Mouse (Mus musculus): Measurements from ENCODE around the gene 3110082I17Rik. TPM values are rescaled to one million over a fixed set of nuclear protein-coding genes. Genes with fewer than 3 reads are reported as not detected.

The 3110082I17Rik gene
- total and polyA plus RNA-seq, 3 experiments = 16.4 to 48.6 (median 18.8) TPM

GRCm38 (mm10) chr5:139388694-139389675 lies 71.3 kb downstream of the 3110082I17Rik start:
- TF ChIP-seq POLR2AphosphoS5 (IDR thresholded peaks at IDR 0.05; ENCODE audit: insufficient replicate concordance, low read depth, low read length) (no peak), TAL1 (conservative IDR thresholded peaks at IDR 0.05; ENCODE audit: low read depth, low read length) (peak; percentile 44), GATA1 (IDR thresholded peaks at IDR 0.05; ENCODE audit: borderline replicate concordance, low read length) (no peak)
- ATAC-seq (ENCODE audit: extremely low read depth, insufficient number of reproducible peaks, low FRiP score, poor library complexity, severe bottlenecking) (peak; percentile 62), DNase-seq (ENCODE audit: low spot score) (no peak)
- H3K4me3 ChIP-seq (ENCODE audit: low read depth, low read length) = peak overlapping the region; percentile 66; the same call in 1 of the 2 replicates
- H3K27me3 ChIP-seq (ENCODE audit: insufficient read depth, low read length) = no peaks in the 10 kb centered on the region
- H3K9me3 ChIP-seq (replicated peaks) = no peaks in the 10 kb centered on the region
- H3K36me3 ChIP-seq (replicated peaks) = peaks cover 96% of the 10 kb centered on the region
- peaks cover 97% of the 10 kb centered on the region for H3K4me1 ChIP-seq (ENCODE audit: insufficient read depth, low read depth, low read length)

- H3K4me1 ChIP-seq (ENCODE audit: insufficient read depth, low read depth, low read length) = peaks cover 98% of the 10 kb centered on the region
- H3K9me3 ChIP-seq (replicated peaks) = no peaks in the 10 kb centered on the region
- peak overlapping the region; percentile 61; the same call in 1 of the 2 replicates for H3K4me3 ChIP-seq (ENCODE audit: low read depth, low read length)
- peaks cover 96% of the 10 kb centered on the region for H3K36me3 ChIP-seq (replicated peaks)
- H3K27me3 ChIP-seq (ENCODE audit: insufficient read depth, low read length) = no peaks in the 10 kb centered on the region
- ATAC-seq (ENCODE audit: extremely low read depth, insufficient number of reproducible peaks, low FRiP score, poor library complexity, severe bottlenecking) = no peak
- no peak for DNase-seq (ENCODE audit: low spot score)
- TF ChIP-seq POLR2AphosphoS5 (IDR thresholded peaks at IDR 0.05; ENCODE audit: insufficient replicate concordance, low read depth, low read length) = no peak
- no peak for TF ChIP-seq GATA2 (IDR thresholded peaks at IDR 0.05; ENCODE audit: borderline replicate concordance, low read depth, low read length)
- no peak for TF ChIP-seq GATA1 (IDR thresholded peaks at IDR 0.05; ENCODE audit: borderline replicate concordance, low read length)
- no peak for TF ChIP-seq TAL1 (conservative IDR thresholded peaks at IDR 0.05; ENCODE audit: low read depth, low read length)
- no peak for TF ChIP-seq CTCF (IDR thresholded peaks at IDR 0.05; ENCODE audit: low read depth, low read length)
Observed at GRCm38 (mm10) chr5:139388195-139388570, 72.1 kb downstream of the 3110082I17Rik start.

- peaks cover 98% of the 10 kb centered on the region for H3K4me1 ChIP-seq (ENCODE audit: insufficient read depth, low read depth, low read length)
- DNase-seq (ENCODE audit: low spot score) = no peak
- H3K9me3 ChIP-seq (replicated peaks) = no peaks in the 10 kb centered on the region
- peak overlapping the region; percentile 61; the same call in 1 of the 2 replicates for H3K4me3 ChIP-seq (ENCODE audit: low read depth, low read length)
- no peak for ATAC-seq (ENCODE audit: extremely low read depth, insufficient number of reproducible peaks, low FRiP score, poor library complexity, severe bottlenecking)
- H3K27me3 ChIP-seq (ENCODE audit: insufficient read depth, low read length) = no peaks in the 10 kb centered on the region
- TF ChIP-seq GATA1 (IDR thresholded peaks at IDR 0.05; ENCODE audit: borderline replicate concordance, low read length) (no peak), GATA2 (IDR thresholded peaks at IDR 0.05; ENCODE audit: borderline replicate concordance, low read depth, low read length) (no peak), CTCF (IDR thresholded peaks at IDR 0.05; ENCODE audit: low read depth, low read length) (no peak), POLR2AphosphoS5 (IDR thresholded peaks at IDR 0.05; ENCODE audit: insufficient replicate concordance, low read depth, low read length) (no peak; the same call in 1 of the 2 replicates)
- peaks cover 92% of the 10 kb centered on the region for H3K36me3 ChIP-seq (replicated peaks)
Observed at GRCm38 (mm10) chr5:139387329-139388194, 72.8 kb downstream of the 3110082I17Rik start.

GRCm38 (mm10) chr5:139386047-139386446 lies 74.3 kb downstream of the 3110082I17Rik start:
- Histone ChIP-seq H3K4me3 (ENCODE audit: low read depth, low read length) (peak overlapping the region; percentile 30; the same call in 1 of the 2 replicates), H3K9me3 (replicated peaks) (no peaks in the 10 kb centered on the region), H3K27me3 (ENCODE audit: insufficient read depth, low read length) (no peaks in the 10 kb centered on the region), H3K36me3 (replicated peaks) (peaks cover 83% of the 10 kb centered on the region), H3K4me1 (ENCODE audit: insufficient read depth, low read depth, low read length) (peaks cover 92% of the 10 kb centered on the region)
- no peak for ATAC-seq (ENCODE audit: extremely low read depth, insufficient number of reproducible peaks, low FRiP score, poor library complexity, severe bottlenecking)
- no peak for DNase-seq (ENCODE audit: low spot score)
- no peak for TF ChIP-seq TAL1 (conservative IDR thresholded peaks at IDR 0.05; ENCODE audit: low read depth, low read length)
- TF ChIP-seq GATA2 (IDR thresholded peaks at IDR 0.05; ENCODE audit: borderline replicate concordance, low read depth, low read length) = no peak
- no peak for TF ChIP-seq CTCF (IDR thresholded peaks at IDR 0.05; ENCODE audit: low read depth, low read length)
- TF ChIP-seq GATA1 (IDR thresholded peaks at IDR 0.05; ENCODE audit: borderline replicate concordance, low read length) = no peak
- no peak for TF ChIP-seq POLR2AphosphoS5 (IDR thresholded peaks at IDR 0.05; ENCODE audit: insufficient replicate concordance, low read depth, low read length)

GRCm38 (mm10) chr5:139384531-139384930 lies 75.8 kb downstream of the 3110082I17Rik start:
- TF ChIP-seq GATA1 (IDR thresholded peaks at IDR 0.05; ENCODE audit: borderline replicate concordance, low read length) (no peak), TAL1 (conservative IDR thresholded peaks at IDR 0.05; ENCODE audit: low read depth, low read length) (no peak), CTCF (IDR thresholded peaks at IDR 0.05; ENCODE audit: low read depth, low read length) (no peak), GATA2 (IDR thresholded peaks at IDR 0.05; ENCODE audit: borderline replicate concordance, low read depth, low read length) (no peak), POLR2AphosphoS5 (IDR thresholded peaks at IDR 0.05; ENCODE audit: insufficient replicate concordance, low read depth, low read length) (no peak)
- peaks cover 86% of the 10 kb centered on the region for H3K4me1 ChIP-seq (ENCODE audit: insufficient read depth, low read depth, low read length)
- H3K4me3 ChIP-seq (ENCODE audit: low read depth, low read length) = peak overlapping the region; percentile 57; the same call in 1 of the 2 replicates
- no peaks in the 10 kb centered on the region for H3K9me3 ChIP-seq (replicated peaks)
- peaks cover 70% of the 10 kb centered on the region for H3K36me3 ChIP-seq (replicated peaks)
- ATAC-seq (ENCODE audit: extremely low read depth, insufficient number of reproducible peaks, low FRiP score, poor library complexity, severe bottlenecking) = no peak
- H3K27me3 ChIP-seq (ENCODE audit: insufficient read depth, low read length) = no peaks in the 10 kb centered on the region
- no peak for DNase-seq (ENCODE audit: low spot score)
